Mouse (Mus musculus) intestine, postnatal 0 days (tissue): Measurements from ENCODE around the gene Gpha2. TPM values are rescaled to one million over a fixed set of nuclear protein-coding genes. Genes with fewer than 3 reads are reported as not detected.

Experiments
- ATAC-seq: fragments of 200-750 bp; cut with Nextera tagmentation; 2 replicates; pipeline ENCODE4 v1.8.0; 2017; ENCODE audit warnings: mild to moderate bottlenecking, moderate TSS enrichment, moderate library complexity
- H3K27ac ChIP-seq: fragments of 300-500 bp; sonication (generic); 2 replicates; pipeline ENCODE4 v1.5.1; 2014; ENCODE audit warnings: mild to moderate bottlenecking, low read depth, low read length, moderate library complexity
- H3K27me3 ChIP-seq: fragments of 300-500 bp; sonication (generic); replicated peaks from 2 replicates; pipeline ENCODE4 v1.6.1; 2014; ENCODE audit warnings: low read length, mixed read lengths; ENCODE audit not compliant: control insufficient read depth, insufficient read depth
- H3K36me3 ChIP-seq: fragments of 300-500 bp; sonication (generic); 2 replicates; pipeline ENCODE4 v1.6.1; 2014; ENCODE audit warnings: mild to moderate bottlenecking, moderate library complexity; ENCODE audit not compliant: control insufficient read depth, insufficient read depth
- H3K4me1 ChIP-seq: fragments of 300-500 bp; sonication (generic); replicated peaks from 2 replicates; pipeline ENCODE4 v1.6.1; 2014; ENCODE audit warnings: antibody characterized with exemption, low read length, mixed read lengths; ENCODE audit not compliant: control insufficient read depth, insufficient read depth
- H3K4me2 ChIP-seq: fragments of 300-500 bp; sonication (generic); replicated peaks from 2 replicates; pipeline ENCODE4 v1.6.1; 2014; ENCODE audit warnings: low read depth, mild to moderate bottlenecking, moderate library complexity
- H3K4me3 ChIP-seq: fragments of 300-500 bp; sonication (generic); 2 replicates; pipeline ENCODE4 v1.5.1; 2014; ENCODE audit warnings: low read depth, low read length
- H3K9ac ChIP-seq: fragments of 300-500 bp; sonication (generic); 2 replicates; pipeline ENCODE4 v1.6.1; 2014; ENCODE audit warnings: mild to moderate bottlenecking, low read depth, low read length
- H3K9me3 ChIP-seq: fragments of 300-500 bp; sonication (generic); 2 replicates; pipeline ENCODE4 v1.6.1; 2016; ENCODE audit warnings: mixed run types; ENCODE audit not compliant: control insufficient read depth
- CTCF ChIP-seq: sonication (generic); IDR thresholded peaks from 2 replicates; pipeline ENCODE4 v1.5.1; 2016; ENCODE audit warnings: low read depth, mild to moderate bottlenecking, control low read depth, antibody characterized with exemption, moderate library complexity
- whole genome bisulfite sequencing: fragments of 180-500 bp; shearing (Covaris S2); extraction: QIAGEN DNeasy Blood & Tissue Kit; methylation state at CpG from one replicate; pipeline ENCODE4 v1.1.7; 2014; 5-methylcytosine and 5-hydroxymethylcytosine counted together
- polyA plus RNA-seq: library from polyadenylated mRNA; unstranded; fragments of >200 nt; fragmentation: Nextera tagmentation; extraction: Ambion mirVana; gene quantifications from 2 replicates; pipeline ENCODE4 v1.2.1, GENCODE M21; 2015

The Gpha2 gene
- polyA plus RNA-seq, 1 experiment from 2014 or later, result 0.34 TPM

DNA sequence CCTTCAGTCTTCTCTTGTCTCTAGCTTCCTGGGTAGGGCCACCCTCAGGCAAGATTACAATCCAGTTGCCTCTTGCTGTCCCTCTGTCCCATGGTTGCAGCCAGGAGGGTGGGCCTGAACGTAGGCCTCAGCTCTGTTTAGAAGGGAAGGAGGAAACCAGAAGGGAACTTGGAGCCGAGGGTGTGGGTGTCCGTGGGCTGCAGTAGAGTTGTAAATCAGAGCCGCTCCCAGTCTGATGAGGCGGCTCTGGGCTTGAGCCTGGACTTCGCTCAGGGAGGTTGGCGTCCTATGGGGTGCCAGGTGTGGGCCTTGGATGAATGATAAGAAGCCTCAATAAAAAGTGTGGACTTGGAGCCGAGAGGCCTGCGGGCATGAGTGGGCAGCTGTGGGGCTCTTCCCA is 38.0 kb downstream of the Gpha2 start:
- peaks cover 22% of the 10 kb centered on the region for H3K36me3 ChIP-seq
- H3K4me1 ChIP-seq, result 0 out of 2 replicates have a peak, but pooled peaks cover 3% of the 10 kb centered on the region
- no peak for TF ChIP-seq CTCF
- peak overlapping the region; percentile 99 for H3K27ac ChIP-seq
- H3K9me3 ChIP-seq, result no peaks in the 10 kb centered on the region
- H3K4me3 ChIP-seq, result peak overlapping the region; percentile 62
- H3K9ac ChIP-seq, result peak overlapping the region; percentile 87
- ATAC-seq, result peak; percentile 78
- H3K4me2 ChIP-seq, result peak overlapping the region; percentile 77
- WGBS, result 27% methylated on average over 9 of the region's 9 CpGs
- no peaks in the 10 kb centered on the region for H3K27me3 ChIP-seq

DNA sequence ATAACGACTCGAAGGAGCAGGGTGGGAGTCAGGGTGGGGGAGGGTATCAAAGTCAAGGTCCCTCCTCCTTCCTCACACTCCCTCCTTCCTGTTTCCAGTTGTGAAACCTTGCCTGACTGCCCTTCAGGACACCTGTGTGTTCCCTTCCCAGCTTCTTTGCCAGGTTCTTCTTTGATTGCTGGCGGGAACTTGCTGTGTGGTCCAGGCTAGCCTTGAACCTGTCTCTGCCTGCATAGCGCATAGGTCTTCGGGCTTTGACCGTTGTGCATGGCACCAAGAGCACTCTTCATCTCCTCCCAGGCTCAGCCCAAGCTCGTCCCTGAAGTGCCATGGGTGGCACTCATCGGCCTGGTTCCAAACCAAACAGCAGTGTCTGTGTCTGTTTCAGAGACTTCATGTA is 38.8 kb downstream of the Gpha2 start:
- ATAC-seq, result no peak
- Histone ChIP-seq H3K9ac (peak overlapping the region; percentile 58), H3K4me2 (peak overlapping the region; percentile 77), H3K9me3 (no peaks in the 10 kb centered on the region), H3K4me1 (peaks cover 3% of the 10 kb centered on the region; the same call in 1 of the 2 replicates), H3K4me3 (peak overlapping the region; percentile 62), H3K27me3 (no peaks in the 10 kb centered on the region), H3K27ac (peak overlapping the region; percentile 99), H3K36me3 (peaks cover 21% of the 10 kb centered on the region)
- WGBS, result 40% methylated on average over 8 of the region's 8 CpGs
- no peak for TF ChIP-seq CTCF

- 39% methylated on average over 6 of the region's 6 CpGs for WGBS
- Histone ChIP-seq H3K4me1 (peaks cover 4% of the 10 kb centered on the region; the same call in 1 of the 2 replicates), H3K27me3 (no peaks in the 10 kb centered on the region), H3K36me3 (peaks cover 16% of the 10 kb centered on the region), H3K4me3 (peak overlapping the region; percentile 62), H3K9me3 (no peaks in the 10 kb centered on the region), H3K27ac (peak overlapping the region; percentile 99), H3K4me2 (peak overlapping the region; percentile 77), H3K9ac (peak overlapping the region; percentile 58; the same call in 1 of the 2 replicates)
- ATAC-seq, result no peak
- TF ChIP-seq CTCF, result peak; percentile 60
Measured at GRCm38 (mm10) chr19:6265727-6266182, 39.6 kb downstream of the Gpha2 start.

GRCm38 (mm10) chr19:6267306-6268169 is 41.4 kb downstream of the Gpha2 start:
- Histone ChIP-seq H3K9me3 (no peaks in the 10 kb centered on the region), H3K27ac (peak overlapping the region; percentile 47), H3K4me3 (no peak overlapping the region), H3K27me3 (no peaks in the 10 kb centered on the region), H3K9ac (no peak overlapping the region), H3K4me2 (no peak overlapping the region), H3K4me1 (peaks cover 5% of the 10 kb centered on the region), H3K36me3 (peaks cover 3% of the 10 kb centered on the region; the same call in 1 of the 2 replicates)
- 31% methylated on average over 11 of the region's 11 CpGs for WGBS
- ATAC-seq, result no peak
- no peak for TF ChIP-seq CTCF

DNA sequence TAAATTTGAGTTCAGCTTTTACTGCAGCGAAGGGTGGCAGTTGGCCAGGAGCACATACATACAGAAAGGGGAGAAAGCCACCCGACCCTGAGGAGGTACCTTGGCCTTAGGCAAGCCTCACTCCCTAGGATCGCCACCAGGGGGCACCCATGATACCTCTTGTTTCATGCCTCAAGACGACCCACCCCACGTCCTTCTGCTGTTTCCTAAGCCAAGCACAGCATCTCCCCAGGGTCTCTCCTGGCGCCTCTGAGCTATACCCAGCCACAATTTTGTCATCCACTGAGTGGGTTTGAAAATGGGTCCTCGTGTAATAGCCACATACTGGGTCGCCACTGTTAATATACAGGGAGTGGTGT is 42.0 kb downstream of the Gpha2 start:
- ATAC-seq, result 0 out of 2 replicates have a peak, but pooled peaks have one; percentile 9
- peak; percentile 92 for TF ChIP-seq CTCF
- 9% methylated on average over 8 of the region's 8 CpGs for WGBS
- Histone ChIP-seq H3K4me1 (peaks cover 4% of the 10 kb centered on the region), H3K4me2 (no peak overlapping the region), H3K27ac (peak overlapping the region; percentile 47), H3K9ac (no peak overlapping the region), H3K4me3 (no peak overlapping the region), H3K36me3 (peaks cover 3% of the 10 kb centered on the region; the same call in 1 of the 2 replicates), H3K9me3 (no peaks in the 10 kb centered on the region), H3K27me3 (no peaks in the 10 kb centered on the region)

GRCm38 (mm10) chr19:6268670-6269132 is 42.5 kb downstream of the Gpha2 start:
- peaks cover 3% of the 10 kb centered on the region; the same call in 1 of the 2 replicates for H3K36me3 ChIP-seq
- H3K27ac ChIP-seq, result no peak overlapping the region
- ATAC-seq, result no peak
- H3K4me3 ChIP-seq, result no peak overlapping the region
- H3K9me3 ChIP-seq, result no peaks in the 10 kb centered on the region
- no peaks in the 10 kb centered on the region for H3K27me3 ChIP-seq
- H3K4me2 ChIP-seq, result no peak overlapping the region
- TF ChIP-seq CTCF, result no peak
- no peak overlapping the region for H3K9ac ChIP-seq
- WGBS, result 63% methylated on average over 7 of the region's 7 CpGs
- H3K4me1 ChIP-seq, result peaks cover 4% of the 10 kb centered on the region
